Mouse (Mus musculus) intestine, embryonic 16.5 days (tissue): Measurements from ENCODE around the gene Rab33b. TPM values are rescaled to one million over a fixed set of nuclear protein-coding genes. Genes with fewer than 3 reads are reported as not detected.
"Not testable (repeated sequence)": the region's sequence is repeated elsewhere in the genome, so short reads cannot be mapped to it uniquely, and the experiment has no call there.

Source experiments
- ATAC-seq: fragments of 200-750 bp; cut with Nextera tagmentation; 2 replicates; pipeline ENCODE4 v1.8.0; 2017; ENCODE audit warnings: moderate TSS enrichment, moderate library complexity
- H3K27ac ChIP-seq: fragments of 300-500 bp; sonication (generic); 2 replicates; pipeline ENCODE4 v1.5.1; 2014; ENCODE audit warnings: mild to moderate bottlenecking, low read length
- H3K27me3 ChIP-seq: fragments of 300-500 bp; sonication (generic); replicated peaks from 2 replicates; pipeline ENCODE4 v1.6.1; 2014; ENCODE audit warnings: low read length, control low read depth, mixed read lengths; ENCODE audit not compliant: control insufficient read depth, insufficient read depth
- H3K36me3 ChIP-seq: fragments of 300-500 bp; sonication (generic); 2 replicates; pipeline ENCODE4 v1.6.1; 2014; ENCODE audit warnings: low read length, control low read depth; ENCODE audit not compliant: control insufficient read depth, insufficient read depth
- H3K4me1 ChIP-seq: fragments of 300-500 bp; sonication (generic); 2 replicates; pipeline ENCODE4 v1.6.1; 2014; ENCODE audit warnings: low read length, control low read depth, mixed read lengths; ENCODE audit not compliant: control insufficient read depth, insufficient read depth
- H3K4me2 ChIP-seq: fragments of 300-500 bp; sonication (generic); 2 replicates; pipeline ENCODE4 v1.6.1; 2014; ENCODE audit warnings: low read depth, low read length, control low read depth
- H3K4me3 ChIP-seq: fragments of 300-500 bp; sonication (generic); 2 replicates; pipeline ENCODE4 v1.5.1; 2014; ENCODE audit warnings: mild to moderate bottlenecking, low read length
- H3K9ac ChIP-seq: fragments of 300-500 bp; sonication (generic); 2 replicates; pipeline ENCODE4 v1.6.1; 2014; ENCODE audit warnings: low read depth, low read length
- H3K9me3 ChIP-seq: fragments of 300-500 bp; sonication (generic); 2 replicates; pipeline ENCODE4 v1.6.1; 2016; ENCODE audit warnings: low read length, control low read depth; ENCODE audit not compliant: control insufficient read depth
- WGBS: fragments of 180-500 bp; shearing (Covaris S2); extraction: QIAGEN DNeasy Blood & Tissue Kit; methylation state at CpG from one replicate; pipeline ENCODE4 v1.1.7; 2014; 5-methylcytosine and 5-hydroxymethylcytosine counted together
- polyA plus RNA-seq: library from polyadenylated mRNA; unstranded; fragments of >200 nt; fragmentation: Nextera tagmentation; extraction: Ambion mirVana; gene quantifications from 2 replicates; pipeline ENCODE4 v1.2.1, GENCODE M21; 2015

Rab33b gene
- polyA plus RNA-seq = 23.7 and 25.0 TPM in 2 replicates

GRCm38 (mm10) chr3:51483741-51484359 lies at the start of gene Rab33b:
Gene Rab33b, plus strand, starts transcription at chr3:51483920.
- H3K27me3 ChIP-seq = no peaks in the 10 kb centered on the region
- H3K4me3 ChIP-seq = peak within 1 kb of the TSS; percentile 84
- H3K27ac ChIP-seq = peak within 1 kb of the TSS; percentile 89
- peak; percentile 98 for ATAC-seq
- WGBS = under 1% methylated on average over 68 of the region's 70 CpGs
- H3K36me3 ChIP-seq = no peaks in the 10 kb centered on the region
- H3K9me3 ChIP-seq = no peaks in the 10 kb centered on the region
- peaks cover 14% of the 10 kb centered on the region for H3K4me1 ChIP-seq
- peak within 1 kb of the TSS; percentile 86 for H3K9ac ChIP-seq
- H3K4me2 ChIP-seq = peak within 1 kb of the TSS; percentile 70

- not testable (repeated sequence) for ATAC-seq, H3K4me3 ChIP-seq, H3K4me1 ChIP-seq, H3K9ac ChIP-seq, H3K27me3 ChIP-seq, H3K27ac ChIP-seq, H3K4me2 ChIP-seq, H3K9me3 ChIP-seq, H3K36me3 ChIP-seq
- 83% methylated on average over 5 of the region's 5 CpGs for WGBS
These were observed 49.4 kb upstream of the Rab33b start for GRCm38 (mm10) chr3:51434364-51434763.

GRCm38 (mm10) chr3:51434871-51435595 lies 48.7 kb upstream of the Rab33b start:
- peaks cover 4% of the 10 kb centered on the region; the same call in 1 of the 2 replicates for H3K36me3 ChIP-seq
- H3K27me3 ChIP-seq = no peaks in the 10 kb centered on the region
- H3K4me3 ChIP-seq = no peak overlapping the region
- ATAC-seq = no peak
- no peaks in the 10 kb centered on the region for H3K9me3 ChIP-seq
- 95% methylated on average over 3 of the region's 3 CpGs for WGBS
- H3K9ac ChIP-seq = no peak overlapping the region
- H3K27ac ChIP-seq = no peak overlapping the region
- H3K4me1 ChIP-seq = no peaks in the 10 kb centered on the region
- no peak overlapping the region for H3K4me2 ChIP-seq

GRCm38 (mm10) chr3:51468530-51468929 lies 15.2 kb upstream of the Rab33b start:
- H3K27ac ChIP-seq = no peak overlapping the region
- ATAC-seq = no peak
- H3K9ac ChIP-seq = no peak overlapping the region
- H3K9me3 ChIP-seq = no peaks in the 10 kb centered on the region
- H3K4me3 ChIP-seq = no peak overlapping the region
- 0 out of 2 replicates have a peak, but pooled peaks cover 2% of the 10 kb centered on the region for H3K36me3 ChIP-seq
- WGBS = 78% methylated on average over 2 of the region's 2 CpGs
- no peaks in the 10 kb centered on the region for H3K27me3 ChIP-seq
- H3K4me1 ChIP-seq = no peaks in the 10 kb centered on the region
- no peak overlapping the region for H3K4me2 ChIP-seq

GRCm38 (mm10) chr3:51475706-51476105 lies 8.0 kb upstream of the Rab33b start:
- H3K9me3 ChIP-seq = no peaks in the 10 kb centered on the region
- no peak overlapping the region for H3K4me3 ChIP-seq
- H3K4me2 ChIP-seq = no peak overlapping the region
- no peaks in the 10 kb centered on the region for H3K27me3 ChIP-seq
- ATAC-seq = peak; percentile 39; the same call in 1 of the 2 replicates
- H3K4me1 ChIP-seq = no peaks in the 10 kb centered on the region
- whole genome bisulfite sequencing = 68% methylated on average over 4 of the region's 4 CpGs
- H3K27ac ChIP-seq = no peak overlapping the region
- H3K36me3 ChIP-seq = no peaks in the 10 kb centered on the region; the same call in 1 of the 2 replicates
- no peak overlapping the region for H3K9ac ChIP-seq

- 38% methylated on average over 2 of the region's 2 CpGs for WGBS
- Histone ChIP-seq H3K4me1 (peaks cover 6% of the 10 kb centered on the region), H3K4me3 (no peak overlapping the region), H3K4me2 (no peak overlapping the region), H3K9ac (no peak overlapping the region), H3K36me3 (no peaks in the 10 kb centered on the region), H3K9me3 (no peaks in the 10 kb centered on the region), H3K27ac (no peak overlapping the region), H3K27me3 (no peaks in the 10 kb centered on the region)
- no peak for ATAC-seq
These were observed 3.8 kb upstream of the Rab33b start for GRCm38 (mm10) chr3:51479893-51480292.

GRCm38 (mm10) chr3:51481059-51481458 lies 2.7 kb upstream of the Rab33b start:
- Histone ChIP-seq H3K27me3 (no peaks in the 10 kb centered on the region), H3K9me3 (no peaks in the 10 kb centered on the region), H3K9ac (no peak overlapping the region), H3K4me1 (peaks cover 14% of the 10 kb centered on the region), H3K4me3 (no peak overlapping the region), H3K36me3 (no peaks in the 10 kb centered on the region), H3K4me2 (no peak overlapping the region), H3K27ac (no peak overlapping the region)
- no peak for ATAC-seq

- no peaks in the 10 kb centered on the region for H3K36me3 ChIP-seq
- H3K4me2 ChIP-seq = no peak overlapping the region
- H3K4me3 ChIP-seq = no peak overlapping the region
- H3K27ac ChIP-seq = no peak overlapping the region
- no peaks in the 10 kb centered on the region for H3K27me3 ChIP-seq
- no peak overlapping the region for H3K9ac ChIP-seq
- no peak for ATAC-seq
- WGBS = 59% methylated on average over 3 of the region's 3 CpGs
- H3K4me1 ChIP-seq = peaks cover 14% of the 10 kb centered on the region
- no peaks in the 10 kb centered on the region for H3K9me3 ChIP-seq
These were observed 1.8 kb upstream of the Rab33b start for GRCm38 (mm10) chr3:51481881-51482280.

GRCm38 (mm10) chr3:51482781-51483180 lies 939 bp upstream of the Rab33b start:
- ATAC-seq = no peak
- Histone ChIP-seq H3K36me3 (no peaks in the 10 kb centered on the region), H3K4me3 (peak overlapping the region; percentile 84; the same call in 1 of the 2 replicates), H3K9me3 (no peaks in the 10 kb centered on the region), H3K27ac (peak overlapping the region; percentile 89; the same call in 1 of the 2 replicates), H3K4me1 (peaks cover 14% of the 10 kb centered on the region), H3K9ac (peak overlapping the region; percentile 86; the same call in 1 of the 2 replicates), H3K27me3 (no peaks in the 10 kb centered on the region), H3K4me2 (peak overlapping the region; percentile 70)
- WGBS = 67% methylated on average over 3 of the region's 3 CpGs
